Mouse (Mus musculus): ENCODE measurements around the gene Pex13. TPM values are rescaled to one million over a fixed set of nuclear protein-coding genes. Genes with fewer than 3 reads are reported as not detected.
"Not testable (repeated sequence)": the region's sequence is repeated elsewhere in the genome, so short reads cannot be mapped to it uniquely, and the experiment has no call there.

Pex13 gene
- total RNA-seq, 2 experiments from 2014 or later, result 24.1 to 26.1 TPM

DNA sequence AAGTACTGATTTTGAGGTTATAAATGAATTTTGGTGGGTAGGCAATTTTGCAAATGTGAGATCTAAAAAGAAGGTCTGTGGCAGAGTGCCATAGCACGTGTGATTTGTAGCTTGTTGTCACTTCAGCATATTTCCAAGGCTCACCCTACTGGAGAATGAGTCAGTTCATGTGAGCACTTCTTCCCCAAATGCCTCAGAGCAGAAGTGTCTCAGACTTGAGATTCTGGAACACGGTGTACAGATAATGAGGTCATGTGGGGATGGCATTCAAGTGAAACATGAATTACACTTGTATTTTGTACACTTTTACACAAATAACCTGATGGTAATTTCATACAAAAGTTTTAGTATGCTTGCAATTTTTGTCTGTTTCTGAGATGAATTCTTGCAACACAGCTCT is 8.0 kb downstream of the Pex13 start:
- no peak for DNase-seq (ENCODE audit: low spot score in 2 of 2)
- intact Hi-C loops (cut with DNase I), result no loop called here

DNA sequence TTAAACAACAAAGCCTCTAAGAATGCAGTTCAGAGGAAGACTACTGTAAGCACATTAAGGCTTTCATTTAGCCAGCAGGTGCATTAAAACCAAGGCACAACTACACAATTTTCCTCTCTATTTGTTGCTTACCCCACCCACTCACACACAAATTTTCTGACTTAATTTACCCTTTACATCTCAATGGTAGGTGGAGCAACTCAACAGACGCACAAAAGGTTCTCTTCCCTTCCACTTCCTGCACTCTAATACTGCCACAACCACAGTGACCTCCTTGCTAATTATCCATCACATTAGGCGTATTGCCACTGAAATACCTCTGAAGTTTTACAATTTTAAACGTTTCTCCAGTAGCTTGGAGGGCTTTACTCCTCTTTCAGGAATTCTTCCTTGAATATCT is 12.1 kb downstream of the Pex13 start:
- intact Hi-C loops (cut with DNase I), result no loop called here

DNA sequence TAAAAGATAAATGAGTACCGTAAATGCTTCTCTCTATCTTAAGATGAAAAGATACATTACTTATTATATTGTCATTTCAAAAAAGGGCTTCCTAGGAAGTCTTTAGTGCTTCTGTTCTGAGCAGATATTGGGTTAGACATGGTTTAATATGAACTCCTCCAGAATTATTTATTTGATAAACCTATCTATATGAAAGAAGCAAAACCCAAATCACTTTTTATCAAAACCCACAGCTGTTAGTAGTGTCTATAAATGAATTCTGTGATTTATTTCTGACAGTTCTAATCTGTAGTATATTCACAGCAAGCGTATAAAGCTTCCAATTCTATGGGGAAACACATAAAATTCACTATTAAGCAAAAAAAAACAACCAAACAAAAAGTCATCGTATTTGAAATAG is 17.9 kb downstream of the Pex13 start:
- intact Hi-C loops (cut with DNase I), result no loop called here
- DNase-seq (ENCODE audit: low spot score in 2 of 2), result no peak

More for the DNA sequence above, 12.1 kb downstream of the Pex13 start:
- no peak for DNase-seq (ENCODE audit: low spot score in 2 of 2)

- DNase-seq (ENCODE audit: low spot score in 2 of 2), result no peak
- intact Hi-C loops (cut with DNase I), result no loop called here
These were observed 18.3 kb downstream of the Pex13 start for GRCm38 (mm10) chr11:23647431-23647830.

GRCm38 (mm10) chr11:23634573-23634972 is 31.2 kb downstream of the Pex13 start:
- intact Hi-C loops (cut with DNase I), result no loop called here
- no peak for DNase-seq (ENCODE audit: low spot score in 2 of 2)

- intact Hi-C loops (cut with DNase I), result loop anchor here (1.0 kb wide), 1 partner anchor 31 kb away; the partner anchor contains the start of genes Pex13 and Pus10
- no peak for DNase-seq (ENCODE audit: low spot score in 2 of 2)
These were observed 31.9 kb downstream of the Pex13 start for GRCm38 (mm10) chr11:23633879-23634215.

GRCm38 (mm10) chr11:23632945-23633878 is 32.5 kb downstream of the Pex13 start, which contains the start of gene 0610010F05Rik:
Gene 0610010F05Rik (minus strand): TSS chr11:23633639.
- intact Hi-C loops (cut with DNase I), result loop anchor here (1.0 kb wide), 1 partner anchor 32 kb away; the partner anchor contains the start of genes Pex13 and Pus10

DNA sequence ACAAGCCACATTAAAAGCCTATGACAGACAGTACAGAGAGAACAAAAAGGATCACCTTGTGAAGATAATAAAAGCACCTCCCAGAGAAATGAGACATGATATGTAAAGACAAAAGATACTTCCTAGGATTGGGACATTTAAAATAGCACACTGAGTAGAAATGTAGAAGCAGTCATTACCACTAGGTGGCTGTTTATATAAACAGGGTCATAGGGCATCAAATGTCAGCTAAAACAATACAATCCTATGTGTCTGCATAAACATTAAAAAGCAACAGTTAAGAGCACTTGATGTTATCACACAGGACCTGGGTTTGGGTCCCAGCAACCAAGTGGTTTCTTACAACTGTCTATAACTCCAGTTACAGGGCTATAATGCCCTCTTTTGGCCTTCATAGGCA is 35.1 kb downstream of the Pex13 start:
- no peak for DNase-seq (ENCODE audit: low spot score in 2 of 2)
- intact Hi-C loops (cut with DNase I), result no loop called here

More at GRCm38 (mm10) chr11:23632945-23633878, 32.5 kb downstream of the Pex13 start, which contains the start of gene 0610010F05Rik:
- peak; percentile 81 to 86 for DNase-seq (ENCODE audit: low spot score in 2 of 2)

DNA sequence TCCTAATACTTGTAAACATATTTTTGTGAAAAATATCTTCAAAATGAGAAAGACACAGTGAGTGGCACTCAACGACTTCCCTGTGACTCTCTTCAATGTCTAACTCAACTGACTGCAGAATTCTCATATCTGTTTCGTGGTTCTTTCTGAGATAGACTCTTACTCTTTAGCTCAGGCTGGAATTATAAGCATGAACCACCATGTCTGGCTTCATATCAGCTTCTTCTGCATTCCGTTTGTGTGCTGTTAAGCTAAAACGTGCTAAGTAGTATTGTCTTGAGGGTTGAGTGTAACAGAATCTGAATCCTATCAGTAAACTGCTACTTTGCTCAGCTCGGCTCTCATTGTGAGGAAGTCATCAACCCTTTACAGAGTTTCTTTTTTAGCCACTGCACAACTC is 46.8 kb downstream of the Pex13 start:
- no peak for DNase-seq (ENCODE audit: low spot score in 2 of 2)
- intact Hi-C loops (cut with DNase I), result no loop called here

DNA sequence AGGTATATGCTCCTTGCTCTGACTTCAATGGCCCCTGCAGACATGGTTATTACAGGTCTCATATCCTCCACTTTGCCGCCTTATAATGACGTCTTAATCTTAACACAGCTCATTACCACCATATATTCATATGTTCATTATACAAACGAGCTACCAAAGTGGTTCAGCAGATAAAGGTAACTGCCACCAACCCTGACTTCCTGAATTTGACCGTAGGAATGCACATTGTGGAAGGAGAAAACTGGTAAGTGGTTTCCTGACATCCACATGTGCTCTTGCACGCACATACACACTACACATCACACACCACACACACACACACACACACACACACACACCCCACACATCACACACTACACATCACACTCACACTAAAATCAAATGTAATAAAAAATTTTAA is 51.2 kb downstream of the Pex13 start:
- intact Hi-C loops (cut with DNase I), result no loop called here

GRCm38 (mm10) chr11:23607291-23607690 is 58.5 kb downstream of the Pex13 start:
- intact Hi-C loops (cut with DNase I); DNase-seq (ENCODE audit: low spot score in 2 of 2): not testable (repeated sequence)

More for the DNA sequence above, 51.2 kb downstream of the Pex13 start:
- no peak for DNase-seq (ENCODE audit: low spot score in 2 of 2)

Other genes starting within 250 kb of the Pex13 start
- 10 to 100 TPM; 37.9 to 45.3 TPM for gene Ahsa2, start 167.9 kb downstream of the Pex13 start, total RNA-seq (2021)
- gene 1700093K21Rik, start 144.8 kb downstream of the Pex13 start, total RNA-seq (2021), result under 1 TPM in 1 of 2 experiments, not detected in 1; 0.68 TPM
- 10 to 100 TPM; 39.2 to 42.7 TPM for gene 0610010F05Rik, start 32.3 kb downstream of the Pex13 start, total RNA-seq (2021)
- gene Pus10, start 285 bp downstream of the Pex13 start, total RNA-seq (2021), result 10 to 100 TPM; 13.7 to 25.4 TPM
- gene Rel, start 105.0 kb upstream of the Pex13 start, total RNA-seq (2021), result 1 to 10 TPM; 3.0 to 3.4 TPM
- gene Papolg, start 229.3 kb upstream of the Pex13 start, total RNA-seq (2021), result 10 to 100 TPM; 17.6 to 22.8 TPM

Measured in left cerebral cortex, postnatal 36 days (tissue).